Mouse (Mus musculus): ENCODE measurements around the gene Hist4h4. TPM values are rescaled to one million over a fixed set of nuclear protein-coding genes. Genes with fewer than 3 reads are reported as not detected.

The Hist4h4 gene
- polyA plus RNA-seq, 2 experiments: 1.1 to 1.2 TPM

- Histone ChIP-seq H3K27me3 (ENCODE audit: control insufficient read depth, insufficient read depth, low read length) (no peaks in the 10 kb centered on the region), H3K4me2 (replicated peaks; ENCODE audit: low read depth, low read length, severe bottlenecking) (no peak overlapping the region), H3K9ac (ENCODE audit: low read depth, low read length, severe bottlenecking) (no peak overlapping the region), H3K4me1 (ENCODE audit: control insufficient read depth, insufficient read depth, low read length) (no peaks in the 10 kb centered on the region), H3K36me3 (ENCODE audit: control insufficient read depth, insufficient read depth, low read length) (peaks cover 94% of the 10 kb centered on the region), H3K27ac (replicated peaks; ENCODE audit: low read depth, low read length) (no peak overlapping the region), H3K9me3 (ENCODE audit: control insufficient read depth, low read length) (no peaks in the 10 kb centered on the region), H3K4me3 (replicated peaks; ENCODE audit: low read length) (no peak overlapping the region)
- no peak for TF ChIP-seq POLR2A (IDR thresholded peaks at IDR 0.05; ENCODE audit: borderline replicate concordance, extremely low read depth, insufficient read depth, insufficient read length)
- 94% methylated on average over 21 of the region's 21 CpGs for WGBS
- ATAC-seq (ENCODE audit: low FRiP score, low read depth) (no peak), DNase-seq (ENCODE audit: low spot score) (no peak)
Measured at GRCm38 (mm10) chr6:136816826-136817225, 12.6 kb upstream of the Hist4h4 start.

GRCm38 (mm10) chr6:136815381-136815780, 11.2 kb upstream of the Hist4h4 start:
- no peaks in the 10 kb centered on the region for H3K4me1 ChIP-seq (ENCODE audit: control insufficient read depth, insufficient read depth, low read length)
- WGBS: 96% methylated on average over 7 of the region's 7 CpGs
- H3K27me3 ChIP-seq (ENCODE audit: control insufficient read depth, insufficient read depth, low read length): no peaks in the 10 kb centered on the region
- TF ChIP-seq POLR2A (IDR thresholded peaks at IDR 0.05; ENCODE audit: borderline replicate concordance, extremely low read depth, insufficient read depth, insufficient read length): no peak
- peaks cover 80% of the 10 kb centered on the region for H3K36me3 ChIP-seq (ENCODE audit: control insufficient read depth, insufficient read depth, low read length)
- DNase-seq (ENCODE audit: low spot score): no peak
- no peak overlapping the region for H3K4me3 ChIP-seq (replicated peaks; ENCODE audit: low read length)
- H3K27ac ChIP-seq (replicated peaks; ENCODE audit: low read depth, low read length): no peak overlapping the region
- H3K9me3 ChIP-seq (ENCODE audit: control insufficient read depth, low read length): no peaks in the 10 kb centered on the region
- H3K4me2 ChIP-seq (replicated peaks; ENCODE audit: low read depth, low read length, severe bottlenecking): no peak overlapping the region
- ATAC-seq (ENCODE audit: low FRiP score, low read depth): no peak
- H3K9ac ChIP-seq (ENCODE audit: low read depth, low read length, severe bottlenecking): no peak overlapping the region

GRCm38 (mm10) chr6:136813117-136813516, 8.9 kb upstream of the Hist4h4 start:
- no peak overlapping the region for H3K27ac ChIP-seq (replicated peaks; ENCODE audit: low read depth, low read length)
- TF ChIP-seq POLR2A (IDR thresholded peaks at IDR 0.05; ENCODE audit: borderline replicate concordance, extremely low read depth, insufficient read depth, insufficient read length): no peak
- ATAC-seq (ENCODE audit: low FRiP score, low read depth) (no peak), DNase-seq (ENCODE audit: low spot score) (no peak)
- H3K9me3 ChIP-seq (ENCODE audit: control insufficient read depth, low read length): no peaks in the 10 kb centered on the region
- WGBS: 41% methylated on average over 4 of the region's 4 CpGs
- H3K36me3 ChIP-seq (ENCODE audit: control insufficient read depth, insufficient read depth, low read length): peaks cover 59% of the 10 kb centered on the region
- no peaks in the 10 kb centered on the region for H3K27me3 ChIP-seq (ENCODE audit: control insufficient read depth, insufficient read depth, low read length)
- H3K4me3 ChIP-seq (replicated peaks; ENCODE audit: low read length): no peak overlapping the region
- H3K4me2 ChIP-seq (replicated peaks; ENCODE audit: low read depth, low read length, severe bottlenecking): no peak overlapping the region
- H3K9ac ChIP-seq (ENCODE audit: low read depth, low read length, severe bottlenecking): no peak overlapping the region
- peaks cover 9% of the 10 kb centered on the region for H3K4me1 ChIP-seq (ENCODE audit: control insufficient read depth, insufficient read depth, low read length)

GRCm38 (mm10) chr6:136811196-136811595, 7.0 kb upstream of the Hist4h4 start:
- H3K4me3 ChIP-seq (replicated peaks; ENCODE audit: low read length): no peak overlapping the region
- H3K27me3 ChIP-seq (ENCODE audit: control insufficient read depth, insufficient read depth, low read length): no peaks in the 10 kb centered on the region
- no peak for TF ChIP-seq POLR2A (IDR thresholded peaks at IDR 0.05; ENCODE audit: borderline replicate concordance, extremely low read depth, insufficient read depth, insufficient read length)
- WGBS: 91% methylated on average over 10 of the region's 10 CpGs
- peaks cover 12% of the 10 kb centered on the region for H3K4me1 ChIP-seq (ENCODE audit: control insufficient read depth, insufficient read depth, low read length)
- H3K9ac ChIP-seq (ENCODE audit: low read depth, low read length, severe bottlenecking): no peak overlapping the region
- ATAC-seq (ENCODE audit: low FRiP score, low read depth) (no peak), DNase-seq (ENCODE audit: low spot score) (no peak)
- peaks cover 39% of the 10 kb centered on the region for H3K36me3 ChIP-seq (ENCODE audit: control insufficient read depth, insufficient read depth, low read length)
- H3K9me3 ChIP-seq (ENCODE audit: control insufficient read depth, low read length): no peaks in the 10 kb centered on the region
- H3K27ac ChIP-seq (replicated peaks; ENCODE audit: low read depth, low read length): no peak overlapping the region
- H3K4me2 ChIP-seq (replicated peaks; ENCODE audit: low read depth, low read length, severe bottlenecking): no peak overlapping the region

- no peak for TF ChIP-seq POLR2A (IDR thresholded peaks at IDR 0.05; ENCODE audit: borderline replicate concordance, extremely low read depth, insufficient read depth, insufficient read length)
- H3K9ac ChIP-seq (ENCODE audit: low read depth, low read length, severe bottlenecking): no peak overlapping the region
- peak overlapping the region; percentile 72 for H3K4me2 ChIP-seq (replicated peaks; ENCODE audit: low read depth, low read length, severe bottlenecking)
Measured at GRCm38 (mm10) chr6:136809673-136810072, 5.5 kb upstream of the Hist4h4 start.

GRCm38 (mm10) chr6:136809077-136809476, 4.9 kb upstream of the Hist4h4 start:
- H3K4me2 ChIP-seq (replicated peaks; ENCODE audit: low read depth, low read length, severe bottlenecking): peak overlapping the region; percentile 72
- TF ChIP-seq POLR2A (IDR thresholded peaks at IDR 0.05; ENCODE audit: borderline replicate concordance, extremely low read depth, insufficient read depth, insufficient read length): no peak
- peak overlapping the region; percentile 57 for H3K9ac ChIP-seq (ENCODE audit: low read depth, low read length, severe bottlenecking)
- no peak overlapping the region for H3K27ac ChIP-seq (replicated peaks; ENCODE audit: low read depth, low read length)
- peaks cover 21% of the 10 kb centered on the region for H3K36me3 ChIP-seq (ENCODE audit: control insufficient read depth, insufficient read depth, low read length)
- peaks cover 15% of the 10 kb centered on the region for H3K4me1 ChIP-seq (ENCODE audit: control insufficient read depth, insufficient read depth, low read length)
- H3K9me3 ChIP-seq (ENCODE audit: control insufficient read depth, low read length): no peaks in the 10 kb centered on the region
- DNase-seq (ENCODE audit: low spot score): no peak
- H3K27me3 ChIP-seq (ENCODE audit: control insufficient read depth, insufficient read depth, low read length): no peaks in the 10 kb centered on the region
- WGBS: 32% methylated on average over 14 of the region's 14 CpGs
- no peak for ATAC-seq (ENCODE audit: low FRiP score, low read depth)
- H3K4me3 ChIP-seq (replicated peaks; ENCODE audit: low read length): peak overlapping the region; percentile 73

More at GRCm38 (mm10) chr6:136809673-136810072, 5.5 kb upstream of the Hist4h4 start:
- Histone ChIP-seq H3K36me3 (ENCODE audit: control insufficient read depth, insufficient read depth, low read length) (peaks cover 27% of the 10 kb centered on the region), H3K4me1 (ENCODE audit: control insufficient read depth, insufficient read depth, low read length) (peaks cover 15% of the 10 kb centered on the region), H3K4me3 (replicated peaks; ENCODE audit: low read length) (peak overlapping the region; percentile 73; the same call in 1 of the 2 replicates), H3K9me3 (ENCODE audit: control insufficient read depth, low read length) (no peaks in the 10 kb centered on the region), H3K27ac (replicated peaks; ENCODE audit: low read depth, low read length) (no peak overlapping the region), H3K27me3 (ENCODE audit: control insufficient read depth, insufficient read depth, low read length) (no peaks in the 10 kb centered on the region)
- WGBS: 73% methylated on average over 13 of the region's 13 CpGs
- DNase-seq (ENCODE audit: low spot score) (no peak), ATAC-seq (ENCODE audit: low FRiP score, low read depth) (no peak)

Data from limb, embryonic 14.5 days (tissue).